Mouse (Mus musculus) heart, postnatal 0 days (tissue): ENCODE results near the gene Trim13.

ENCODE experiments used
- CTCF ChIP-seq: IDR thresholded peaks from 2 replicates; pipeline ENCODE4 v1.5.1; 2016; ENCODE audit warnings: antibody characterized with exemption, control low read depth, low read depth
- EP300 ChIP-seq: IDR thresholded peaks from 2 replicates; pipeline ENCODE4 v1.6.1; 2016; ENCODE audit warnings: antibody characterized with exemption, low read depth

DNA sequence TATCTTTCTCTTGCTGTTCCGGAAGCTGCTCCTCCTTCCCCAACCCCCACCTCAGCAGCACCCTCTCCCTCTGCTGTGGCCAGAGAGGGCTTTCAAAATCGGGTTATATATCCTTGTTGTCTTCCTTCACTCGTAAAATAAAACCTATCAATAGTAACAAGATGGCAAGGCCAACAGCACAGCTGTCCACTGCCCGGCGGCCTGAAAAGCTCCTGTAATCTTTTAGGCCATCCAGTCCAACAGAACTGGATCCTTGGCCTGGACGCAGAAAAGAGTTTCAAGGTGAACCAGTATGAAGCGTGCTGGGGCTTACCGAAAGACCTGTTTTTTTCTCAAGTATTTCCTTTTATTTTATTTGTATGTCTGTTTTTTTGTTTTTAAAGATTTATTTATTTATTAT lies 22.1 kb upstream of the Trim13 start:
- no peak for TF ChIP-seq CTCF
- no peak for TF ChIP-seq EP300
